Mouse (Mus musculus) hindbrain, embryonic 14.5 days (tissue): ENCODE measurements around the gene Tmem121. TPM values are rescaled to one million over a fixed set of nuclear protein-coding genes. Genes with fewer than 3 reads are reported as not detected.

Source experiments
- ATAC-seq: fragments of 200-750 bp; cut with Nextera tagmentation; 2 replicates; pipeline ENCODE4 v1.8.0; 2017; ENCODE audit warnings: moderate number of reproducible peaks, mild to moderate bottlenecking, moderate TSS enrichment, moderate library complexity; ENCODE audit not compliant: low FRiP score
- DNase-seq: peaks from one replicate; pipeline ENCODE4 v3.0.0-alpha.2; 2015; ENCODE audit warnings: low spot score
- H3K27ac ChIP-seq: fragments of 300-500 bp; sonication (generic); 2 replicates; pipeline ENCODE4 v1.5.1; 2014; ENCODE audit warnings: mild to moderate bottlenecking, moderate library complexity
- H3K27me3 ChIP-seq: fragments of 300-500 bp; sonication (generic); 2 replicates; pipeline ENCODE4 v1.6.1; 2014; ENCODE audit warnings: mild to moderate bottlenecking, low read length, mixed read lengths; ENCODE audit not compliant: control insufficient read depth, insufficient read depth
- H3K36me3 ChIP-seq: fragments of 300-500 bp; sonication (generic); replicated peaks from 2 replicates; pipeline ENCODE4 v1.6.1; 2014; ENCODE audit not compliant: control insufficient read depth, insufficient read depth
- H3K4me1 ChIP-seq: fragments of 300-500 bp; sonication (generic); replicated peaks from 2 replicates; pipeline ENCODE4 v1.6.1; 2014; ENCODE audit warnings: antibody characterized with exemption, low read length, mixed read lengths; ENCODE audit not compliant: control insufficient read depth, insufficient read depth
- H3K4me2 ChIP-seq: fragments of 300-500 bp; sonication (generic); replicated peaks from 2 replicates; pipeline ENCODE4 v1.6.1; 2014; ENCODE audit warnings: mild to moderate bottlenecking, moderate library complexity
- H3K4me3 ChIP-seq: fragments of 300-500 bp; sonication (generic); replicated peaks from 2 replicates; pipeline ENCODE4 v1.5.1; 2014; ENCODE audit warnings: mild to moderate bottlenecking, low read length
- H3K9ac ChIP-seq: fragments of 300-500 bp; sonication (generic); 2 replicates; pipeline ENCODE4 v1.6.1; 2014
- H3K9me3 ChIP-seq: fragments of 300-500 bp; sonication (generic); 2 replicates; pipeline ENCODE4 v1.6.1; 2016; ENCODE audit warnings: low read length; ENCODE audit not compliant: control insufficient read depth
- WGBS: fragments of 180-500 bp; shearing (Covaris S2); extraction: QIAGEN DNeasy Blood & Tissue Kit; methylation state at CpG from one replicate; pipeline ENCODE4 v1.1.7; 2014; 5-methylcytosine and 5-hydroxymethylcytosine counted together
- polyA plus RNA-seq: library from polyadenylated mRNA; unstranded; fragments of >200 nt; fragmentation: Nextera tagmentation; extraction: Ambion mirVana; gene quantifications from 2 replicates; pipeline ENCODE4 v1.2.1, GENCODE M21; 2014

Tmem121 gene
- polyA plus RNA-seq, 1 experiment from 2014 or later, result 28.0 TPM

GRCm38 (mm10) chr12:113213226-113213625, 27.5 kb downstream of the Tmem121 start:
- H3K4me3 ChIP-seq, result no peak overlapping the region
- no peak overlapping the region for H3K9ac ChIP-seq
- WGBS, result 80% methylated on average over 2 of the region's 2 CpGs
- no peaks in the 10 kb centered on the region for H3K36me3 ChIP-seq
- ATAC-seq (no peak), DNase-seq (no peak)
- H3K4me2 ChIP-seq, result no peak overlapping the region
- H3K27me3 ChIP-seq, result no peaks in the 10 kb centered on the region
- H3K4me1 ChIP-seq, result no peaks in the 10 kb centered on the region
- no peak overlapping the region for H3K27ac ChIP-seq
- H3K9me3 ChIP-seq, result no peaks in the 10 kb centered on the region

GRCm38 (mm10) chr12:113214072-113214808, 28.5 kb downstream of the Tmem121 start:
- WGBS, result 88% methylated on average over 25 of the region's 25 CpGs
- no peak overlapping the region for H3K27ac ChIP-seq

GRCm38 (mm10) chr12:113214972-113215666, 29.4 kb downstream of the Tmem121 start:
- WGBS, result 87% methylated on average over 16 of the region's 16 CpGs
- Histone ChIP-seq H3K4me2 (no peak overlapping the region), H3K4me1 (no peaks in the 10 kb centered on the region), H3K36me3 (no peaks in the 10 kb centered on the region), H3K27ac (no peak overlapping the region), H3K9ac (no peak overlapping the region), H3K9me3 (no peaks in the 10 kb centered on the region), H3K27me3 (no peaks in the 10 kb centered on the region), H3K4me3 (no peak overlapping the region)
- DNase-seq (no peak), ATAC-seq (no peak)

More at GRCm38 (mm10) chr12:113214072-113214808, 28.5 kb downstream of the Tmem121 start:
- Histone ChIP-seq H3K36me3 (no peaks in the 10 kb centered on the region), H3K4me3 (no peak overlapping the region), H3K27me3 (no peaks in the 10 kb centered on the region), H3K4me1 (no peaks in the 10 kb centered on the region), H3K4me2 (no peak overlapping the region), H3K9ac (no peak overlapping the region), H3K9me3 (no peaks in the 10 kb centered on the region)
- no peak for DNase-seq
- no peak for ATAC-seq

- H3K36me3 ChIP-seq, result no peaks in the 10 kb centered on the region
- no peaks in the 10 kb centered on the region for H3K4me1 ChIP-seq
- H3K4me3 ChIP-seq, result no peak overlapping the region
- DNase-seq (peak; percentile 68), ATAC-seq (peak; percentile 29; the same call in 1 of the 2 replicates)
- H3K27ac ChIP-seq, result no peak overlapping the region
- H3K9ac ChIP-seq, result no peak overlapping the region
- H3K9me3 ChIP-seq, result no peaks in the 10 kb centered on the region
- no peak overlapping the region for H3K4me2 ChIP-seq
- 21% methylated on average over 6 of the region's 6 CpGs for WGBS
- no peaks in the 10 kb centered on the region for H3K27me3 ChIP-seq
These were observed 30.1 kb downstream of the Tmem121 start for GRCm38 (mm10) chr12:113215667-113216346.

GRCm38 (mm10) chr12:113217306-113218242, 31.8 kb downstream of the Tmem121 start:
- H3K36me3 ChIP-seq, result no peaks in the 10 kb centered on the region
- H3K27ac ChIP-seq, result no peak overlapping the region
- no peak overlapping the region for H3K4me3 ChIP-seq
- WGBS, result 29% methylated on average over 11 of the region's 11 CpGs
- no peaks in the 10 kb centered on the region for H3K9me3 ChIP-seq
- H3K4me1 ChIP-seq, result no peaks in the 10 kb centered on the region
- no peaks in the 10 kb centered on the region for H3K27me3 ChIP-seq
- H3K9ac ChIP-seq, result no peak overlapping the region
- peak; percentile 91 for DNase-seq
- H3K4me2 ChIP-seq, result no peak overlapping the region
- no peak; the same call in 1 of the 2 replicates for ATAC-seq

- Histone ChIP-seq H3K4me1 (no peaks in the 10 kb centered on the region), H3K36me3 (no peaks in the 10 kb centered on the region), H3K9me3 (no peaks in the 10 kb centered on the region), H3K27me3 (no peaks in the 10 kb centered on the region), H3K9ac (no peak overlapping the region), H3K4me2 (no peak overlapping the region), H3K4me3 (no peak overlapping the region), H3K27ac (no peak overlapping the region)
- 52% methylated on average over 4 of the region's 4 CpGs for WGBS
- DNase-seq (no peak), ATAC-seq (no peak)
These were observed 34.1 kb downstream of the Tmem121 start for GRCm38 (mm10) chr12:113219867-113220266.

- no peak overlapping the region for H3K9ac ChIP-seq
- no peaks in the 10 kb centered on the region for H3K36me3 ChIP-seq
- no peak overlapping the region for H3K27ac ChIP-seq
- no peaks in the 10 kb centered on the region for H3K9me3 ChIP-seq
- WGBS, result 53% methylated on average over 4 of the region's 4 CpGs
- H3K27me3 ChIP-seq, result no peaks in the 10 kb centered on the region
- no peaks in the 10 kb centered on the region for H3K4me1 ChIP-seq
- DNase-seq (peak; percentile 76), ATAC-seq (peak; percentile 41; the same call in 1 of the 2 replicates)
- H3K4me2 ChIP-seq, result no peak overlapping the region
- no peak overlapping the region for H3K4me3 ChIP-seq
These were observed 34.7 kb downstream of the Tmem121 start for GRCm38 (mm10) chr12:113220447-113220846.

GRCm38 (mm10) chr12:113221289-113221688, 35.6 kb downstream of the Tmem121 start:
- DNase-seq (no peak), ATAC-seq (no peak)

More at GRCm38 (mm10) chr12:113221289-113221688, 35.6 kb downstream of the Tmem121 start:
- Histone ChIP-seq H3K4me3 (no peak overlapping the region), H3K9ac (no peak overlapping the region), H3K4me1 (no peaks in the 10 kb centered on the region), H3K36me3 (no peaks in the 10 kb centered on the region), H3K4me2 (no peak overlapping the region), H3K27me3 (no peaks in the 10 kb centered on the region), H3K27ac (no peak overlapping the region), H3K9me3 (no peaks in the 10 kb centered on the region)
- WGBS, result 83% methylated on average over 9 of the region's 9 CpGs
